Mouse (Mus musculus) left cerebral cortex, adult 11 months (tissue): ENCODE measurements around the gene Zic5.

Experiments used
- DNase-seq: peaks from one replicate; pipeline ENCODE4 v3.0.0; 2022; ENCODE audit warnings: low spot score

Zic5 gene

DNA sequence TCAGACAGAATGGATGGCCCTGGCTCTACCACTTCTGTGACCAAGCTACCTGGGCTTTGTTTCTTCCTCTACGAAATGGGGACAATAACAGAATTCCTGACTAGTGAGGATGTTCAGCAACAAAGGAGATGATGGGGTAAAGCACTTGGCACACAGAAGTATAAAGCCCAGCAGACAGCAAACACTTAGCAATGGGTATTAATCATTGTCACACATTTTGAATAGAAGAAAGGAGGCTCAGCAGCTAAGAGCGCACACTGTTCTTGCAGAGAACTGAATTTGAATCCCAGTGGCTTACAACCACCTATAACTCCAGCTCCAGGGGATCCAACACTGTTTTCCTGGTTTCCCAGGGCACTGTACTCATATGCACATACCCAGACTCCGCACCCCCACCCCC lies 37.8 kb downstream of the Zic5 start:
- no peak for DNase-seq

DNA sequence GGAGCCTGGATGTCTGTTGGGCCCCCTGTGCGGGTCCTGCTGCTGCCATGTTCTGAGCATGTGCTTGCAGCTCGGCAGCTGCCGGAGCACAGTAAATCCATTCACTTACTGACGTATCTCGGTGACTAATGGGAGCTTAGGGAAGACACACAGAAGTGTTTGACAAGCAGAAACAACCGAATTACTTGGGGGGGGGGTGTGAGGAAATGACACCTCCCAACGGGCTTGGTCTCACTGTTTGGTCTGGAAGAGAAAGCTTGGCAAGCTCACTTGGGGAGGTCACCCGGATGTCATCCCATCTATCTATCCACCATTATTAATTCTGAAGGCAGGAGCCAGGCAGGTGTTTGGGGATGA lies 38.3 kb downstream of the Zic5 start:
- DNase-seq = no peak

DNA sequence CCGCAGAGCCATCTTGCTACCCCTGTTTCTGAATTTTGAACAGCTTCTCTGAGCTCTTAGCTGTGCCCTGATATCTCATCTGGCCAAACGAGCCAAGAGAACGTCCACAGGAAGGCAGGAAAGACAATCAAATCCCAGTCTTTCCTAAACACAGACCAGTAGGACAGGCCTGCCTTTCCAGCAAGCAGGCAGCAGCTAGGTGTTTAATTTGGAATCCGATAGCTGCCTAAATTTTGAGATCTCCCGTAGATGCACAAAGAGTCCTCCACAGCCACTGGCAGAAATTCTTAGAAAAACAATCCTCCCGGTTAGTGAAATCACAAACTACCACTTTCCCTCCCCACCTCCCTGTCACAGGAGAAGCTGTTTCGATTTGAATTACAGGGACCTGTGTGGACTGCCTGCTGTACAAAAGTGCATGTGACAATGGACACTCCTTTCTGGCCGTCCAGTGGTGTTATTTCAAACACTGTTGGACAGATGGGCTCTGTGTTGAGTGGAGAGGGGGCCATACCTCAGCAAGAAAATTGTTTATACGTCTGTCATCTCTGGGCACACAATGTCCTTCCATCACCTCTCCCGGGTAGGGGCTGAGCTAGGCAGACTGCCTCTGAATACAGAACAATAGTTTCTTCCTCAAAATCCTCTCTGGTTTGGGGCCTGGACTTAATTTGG lies 38.8 kb downstream of the Zic5 start:
- no peak for DNase-seq

DNA sequence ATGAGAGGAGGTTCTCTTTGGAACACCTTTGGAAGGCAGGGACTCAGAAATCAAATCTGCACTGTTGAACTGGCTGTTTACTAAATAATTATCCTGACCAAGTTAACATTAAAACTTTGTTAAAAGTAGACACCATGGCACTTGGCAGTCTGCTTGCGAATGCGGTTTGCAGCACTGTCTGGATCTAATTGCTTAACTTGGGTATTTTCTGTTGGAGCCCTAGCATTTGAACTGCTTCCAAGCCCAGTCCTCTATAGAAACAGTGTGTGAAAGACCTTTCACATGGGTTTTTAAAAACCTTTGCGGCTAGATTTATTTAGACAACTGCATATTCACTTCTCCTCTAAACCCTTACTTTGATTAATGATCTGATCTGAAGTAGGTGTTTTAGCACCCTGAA lies 41.0 kb downstream of the Zic5 start:
- DNase-seq = no peak

DNA sequence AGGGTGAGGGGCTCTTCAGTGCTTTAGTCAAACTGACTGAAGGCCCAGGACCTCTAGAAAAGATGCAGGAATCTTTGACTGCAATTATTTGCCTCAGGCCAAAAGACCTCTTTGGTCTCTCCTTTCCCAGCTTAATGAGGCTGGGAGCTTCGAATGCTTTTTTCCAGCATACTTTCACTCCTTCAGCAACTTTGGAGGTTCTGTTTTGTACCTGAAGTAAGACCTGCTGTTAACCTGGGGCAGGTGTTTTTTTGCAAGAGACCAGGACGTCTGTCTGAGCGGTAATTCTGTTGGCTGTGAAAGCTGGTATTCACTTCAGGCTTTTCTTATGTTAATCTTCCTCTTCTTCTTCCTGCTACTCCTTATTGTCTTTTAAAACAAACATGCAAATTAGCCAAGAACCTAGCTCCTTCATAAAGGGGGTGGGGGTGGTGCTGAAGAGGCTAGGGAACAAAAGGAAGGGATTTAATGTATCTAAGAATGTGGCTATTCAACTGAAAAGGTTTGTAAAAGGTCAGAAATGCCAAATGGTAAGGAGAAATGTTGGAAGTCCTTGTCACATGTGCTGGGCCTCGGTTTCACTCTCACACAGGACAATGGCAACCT lies 49.2 kb downstream of the Zic5 start:
- DNase-seq = no peak

DNA sequence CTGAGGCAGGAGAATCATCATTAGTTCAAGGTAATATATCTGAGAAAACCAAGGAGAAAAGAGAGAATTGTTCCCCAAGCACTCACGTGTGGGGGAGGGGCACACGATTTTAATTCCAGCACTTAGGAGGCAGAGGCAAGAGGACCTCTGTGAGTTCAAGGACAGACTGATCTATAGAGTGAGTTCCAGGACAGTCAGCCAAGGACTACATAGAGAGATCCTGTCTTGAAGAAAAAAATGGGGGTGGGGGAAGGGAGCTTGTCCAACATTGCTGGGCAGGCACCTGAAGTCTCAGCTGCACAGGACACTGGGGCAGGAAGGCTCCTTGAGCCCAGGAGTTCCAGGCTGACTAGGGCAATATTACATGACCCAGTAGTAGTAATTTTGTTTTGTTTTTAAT lies 50.7 kb downstream of the Zic5 start:
- no peak for DNase-seq

DNA sequence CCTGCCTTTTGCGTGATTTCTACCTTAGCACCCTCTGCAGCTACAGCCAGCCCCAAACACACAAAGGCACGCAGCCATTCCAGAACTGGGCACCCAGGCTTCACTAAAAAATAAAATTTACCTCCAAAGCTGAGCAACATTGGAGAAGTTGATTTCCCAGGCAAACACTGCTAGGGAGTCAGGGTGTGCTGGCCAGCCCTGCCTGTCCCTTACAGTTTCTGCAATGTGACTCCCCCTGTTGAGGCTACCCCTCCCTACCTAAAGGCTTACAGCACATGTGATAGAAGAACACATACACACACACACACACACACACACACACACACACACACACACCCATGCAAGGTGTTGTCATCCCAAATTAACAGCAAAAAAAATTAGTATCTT lies 51.9 kb downstream of the Zic5 start:
- no peak for DNase-seq

DNA sequence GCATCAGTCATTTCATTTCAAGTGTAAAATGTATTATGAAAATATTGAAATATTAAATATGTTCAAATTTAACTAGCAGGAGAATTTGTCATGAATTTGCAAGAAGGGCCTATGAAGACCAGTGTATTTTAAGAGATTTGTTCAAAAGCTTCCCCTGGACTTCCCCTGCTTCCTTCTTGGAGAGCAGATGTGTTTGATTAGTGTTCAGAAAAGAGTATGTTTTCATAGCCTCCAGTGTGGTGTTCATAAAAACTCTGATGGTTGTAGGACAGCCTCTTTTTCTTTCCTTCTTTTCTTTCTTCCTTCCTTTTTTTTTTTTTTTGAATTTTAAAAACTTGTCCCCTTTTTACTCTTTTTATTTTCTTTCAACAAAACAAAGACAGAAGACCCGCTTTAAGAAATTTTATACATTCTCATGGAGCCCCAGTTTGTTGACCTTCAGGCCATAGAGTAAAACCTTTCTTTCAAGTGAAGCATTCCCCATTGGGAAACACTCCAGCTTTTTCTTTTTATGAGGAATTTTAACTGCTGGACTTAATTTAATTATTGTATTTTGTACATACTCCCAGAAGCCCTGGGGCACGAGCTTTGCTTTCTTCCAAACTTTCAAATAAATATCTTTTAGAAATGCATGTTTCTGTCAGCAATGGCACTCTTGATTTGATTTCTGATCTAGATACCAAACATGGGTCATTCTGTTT lies 52.5 kb downstream of the Zic5 start:
- no peak for DNase-seq
